Mouse (Mus musculus) left cerebral cortex, postnatal 10 days (tissue): ENCODE measurements around the gene E130114P18Rik. TPM values are rescaled to one million over a fixed set of nuclear protein-coding genes. Genes with fewer than 3 reads are reported as not detected.
A peak's percentile ranks its signal among the peaks of the same experiment; 100 is the strongest.

ENCODE experiments used
- DNase-seq, 2 experiments: peaks; one replicate each; pipeline ENCODE4 v3.0.0; 2021 to 2022; ENCODE audit warnings: low spot score in 2 of 2, mixed read lengths in 1 of 2; ENCODE audit errors: extremely low spot score in 1 of 2
- intact Hi-C: fragments of 180-260 bp; cut with DNase I; formaldehyde crosslinking; loops from one replicate; pipeline ENCODE4 v1.15.1; 2025
- total RNA-seq, 2 experiments: library from RNA; stranded (reverse); gene quantifications; 2 replicates each; pipeline ENCODE4 v1.2.3; 2021

Gene E130114P18Rik
- total RNA-seq, 2 experiments from 2014 or later: 6.1 to 6.9 TPM

DNA sequence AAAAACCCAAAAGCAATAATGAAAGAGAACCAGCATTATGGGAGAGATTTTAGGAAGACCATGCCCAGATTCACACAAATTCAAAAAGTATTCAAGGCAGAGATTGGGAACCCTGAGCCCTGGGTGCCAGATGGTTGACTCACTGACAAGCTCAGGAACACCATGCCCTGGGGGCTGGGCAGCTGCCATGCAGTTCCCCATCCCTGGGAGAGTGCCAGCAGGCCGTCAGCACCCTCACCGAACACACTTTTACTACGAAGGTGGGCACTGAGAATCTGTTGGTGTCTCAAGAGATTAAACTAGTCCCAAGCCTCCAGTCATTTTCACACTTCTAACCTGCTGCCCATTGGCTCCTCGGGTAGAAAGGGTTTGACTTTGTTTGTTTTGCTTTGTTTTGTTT lies 175.3 kb downstream of the E130114P18Rik start:
- no peak for DNase-seq
- intact Hi-C loops: no loop called here

DNA sequence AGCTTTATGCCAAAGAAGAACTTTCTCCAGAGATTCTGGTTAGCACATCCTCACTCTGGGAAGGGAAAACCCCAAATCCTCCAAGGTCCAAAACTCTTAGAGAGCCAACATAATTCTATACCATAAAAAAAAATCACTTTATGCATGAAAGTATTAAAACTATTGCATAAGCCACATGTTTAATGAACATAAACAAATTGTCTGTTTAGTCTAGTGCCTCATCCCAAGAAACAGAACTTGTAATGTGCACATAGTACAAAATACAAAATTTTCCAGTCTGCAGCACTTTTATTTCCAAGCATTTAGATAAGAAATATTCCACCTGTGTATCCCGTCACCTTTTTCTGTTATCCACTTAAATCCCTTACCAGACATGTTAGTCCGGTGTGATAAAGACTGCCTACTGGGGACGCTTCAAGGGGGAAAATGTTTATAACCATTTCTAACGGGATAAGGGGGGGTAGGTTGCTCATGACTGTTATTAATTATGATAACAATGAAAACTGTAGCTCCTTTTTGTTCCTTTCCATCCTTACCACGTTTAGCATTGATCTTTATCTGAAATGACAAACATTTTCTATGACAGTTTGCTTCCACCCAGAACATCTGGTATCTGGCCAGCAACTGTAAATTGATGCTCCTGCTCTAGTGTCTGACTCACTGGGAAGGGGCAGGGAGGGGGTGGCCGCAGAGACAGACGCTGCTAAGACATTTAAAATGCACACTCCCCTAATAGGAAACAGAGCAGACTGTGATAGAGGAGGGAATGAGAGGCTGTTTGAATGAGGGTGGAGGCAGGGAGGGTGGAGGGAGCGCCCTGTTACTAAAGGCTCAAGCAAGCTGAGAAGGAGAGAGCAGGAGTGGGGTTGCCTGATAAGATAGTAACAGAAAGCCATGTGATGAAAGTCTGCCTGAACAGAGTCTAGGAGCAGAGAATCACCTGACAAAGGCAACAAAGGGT lies 176.7 kb downstream of the E130114P18Rik start:
- no peak for DNase-seq
- intact Hi-C loops: no loop called here

DNA sequence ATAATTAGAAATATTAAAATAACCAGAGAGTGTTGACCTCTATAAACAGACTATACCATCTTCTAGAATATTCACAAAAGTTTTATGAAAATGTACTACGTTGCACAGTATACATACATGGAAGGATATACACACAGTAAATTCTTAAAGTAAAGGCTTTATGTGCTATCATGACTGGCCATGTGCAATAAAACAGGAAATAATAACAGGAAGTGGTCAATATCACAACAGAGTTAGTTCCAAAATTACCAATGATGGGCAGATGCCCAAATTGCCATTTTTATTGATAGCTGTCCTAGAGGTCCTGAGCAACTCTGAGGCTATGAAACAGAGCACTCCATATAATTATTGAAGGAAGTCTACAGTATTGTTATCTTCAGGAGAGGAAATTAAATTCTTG lies 180.4 kb downstream of the E130114P18Rik start:
- intact Hi-C loops: no loop called here
- no peak for DNase-seq

DNA sequence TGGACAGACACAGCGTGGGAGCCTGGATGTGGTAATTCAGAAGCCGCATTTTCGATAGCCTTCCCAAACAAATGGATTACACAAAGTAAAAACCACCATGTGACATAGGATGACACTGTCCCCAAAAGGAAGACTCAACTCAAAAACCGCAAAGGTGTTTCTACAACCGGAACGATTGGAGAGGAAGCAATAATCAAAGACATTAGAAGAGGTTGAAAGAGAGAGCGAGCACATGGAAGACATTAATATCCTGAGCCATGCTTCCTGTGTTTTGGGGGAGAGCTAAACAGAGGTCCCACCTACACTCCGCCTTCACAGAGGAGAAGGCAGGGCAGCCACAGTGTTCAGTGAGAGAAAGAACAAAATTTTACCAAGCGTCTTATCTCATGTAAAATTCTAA lies 181.5 kb downstream of the E130114P18Rik start:
- intact Hi-C loops: no loop called here
- DNase-seq: no peak

DNA sequence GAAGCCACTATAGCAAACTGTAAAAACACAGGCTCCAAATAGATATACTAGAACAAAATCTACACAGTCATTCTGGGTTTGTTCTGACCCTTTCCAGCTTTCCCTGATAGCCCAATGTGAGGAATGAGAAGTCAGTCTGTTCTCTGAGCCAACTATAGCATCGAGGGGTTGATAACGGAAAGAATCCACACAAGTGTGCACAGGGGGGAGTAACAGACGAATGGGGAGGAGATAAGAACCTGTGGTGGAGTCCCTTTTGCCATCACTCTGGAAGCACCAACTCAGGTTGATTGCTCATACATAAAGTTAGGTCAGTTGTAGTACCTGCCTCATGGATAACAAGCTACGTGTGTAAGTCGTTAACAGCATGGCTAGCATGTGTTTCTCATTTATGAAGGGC lies 184.0 kb downstream of the E130114P18Rik start:
- intact Hi-C loops: no loop called here

DNA sequence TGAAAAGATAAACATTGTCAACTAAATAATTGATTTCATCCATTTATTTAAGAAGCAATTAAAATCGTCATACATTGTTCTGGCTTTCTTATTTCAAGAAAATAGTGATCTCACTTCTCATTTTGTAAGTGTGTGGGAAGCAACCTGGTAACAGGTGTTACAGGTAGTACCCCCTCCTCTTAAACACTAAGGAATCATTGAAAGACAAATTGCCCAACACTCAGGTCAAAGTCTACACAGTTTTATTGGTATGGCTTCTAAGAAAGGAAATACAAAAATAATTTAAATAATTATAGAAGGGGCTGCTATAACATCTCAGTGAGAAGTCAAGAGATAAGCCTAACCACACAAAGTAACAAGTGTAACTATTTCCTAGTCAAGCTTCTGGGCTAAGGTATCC lies 188.1 kb downstream of the E130114P18Rik start:
- intact Hi-C loops: no loop called here

More for the DNA sequence above, 184.0 kb downstream of the E130114P18Rik start:
- no peak for DNase-seq

DNA sequence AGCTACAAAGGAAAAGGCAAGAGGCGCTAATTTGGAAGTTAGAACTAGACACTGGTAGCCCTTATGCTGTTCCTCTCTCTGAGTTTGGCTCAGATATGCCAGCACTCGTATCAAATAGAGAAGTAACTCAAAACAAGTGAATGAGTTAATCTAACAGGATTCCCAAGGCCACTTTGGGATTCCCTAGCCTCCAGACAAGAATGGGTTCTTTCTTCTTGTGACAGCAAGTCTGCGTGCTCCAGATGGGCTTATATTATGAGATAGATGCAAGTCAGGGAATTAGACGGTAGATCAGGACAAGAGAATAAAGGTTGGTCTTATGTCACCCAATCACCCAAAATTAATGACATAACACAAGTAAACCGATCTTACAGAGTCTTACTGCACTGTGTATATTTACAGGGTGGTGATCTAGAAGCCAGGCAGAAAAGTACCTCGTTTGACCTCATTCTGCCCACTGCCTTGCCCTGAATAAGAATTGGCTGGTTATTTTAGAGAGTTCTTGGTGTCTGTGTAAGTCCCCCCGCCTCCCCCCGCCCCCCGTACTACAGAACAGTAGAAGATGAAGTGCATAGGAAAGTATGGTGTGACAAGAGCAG lies 190.4 kb downstream of the E130114P18Rik start:
- DNase-seq: no peak
- intact Hi-C loops: no loop called here

More for the DNA sequence above, 188.1 kb downstream of the E130114P18Rik start:
- DNase-seq: no peak

DNA sequence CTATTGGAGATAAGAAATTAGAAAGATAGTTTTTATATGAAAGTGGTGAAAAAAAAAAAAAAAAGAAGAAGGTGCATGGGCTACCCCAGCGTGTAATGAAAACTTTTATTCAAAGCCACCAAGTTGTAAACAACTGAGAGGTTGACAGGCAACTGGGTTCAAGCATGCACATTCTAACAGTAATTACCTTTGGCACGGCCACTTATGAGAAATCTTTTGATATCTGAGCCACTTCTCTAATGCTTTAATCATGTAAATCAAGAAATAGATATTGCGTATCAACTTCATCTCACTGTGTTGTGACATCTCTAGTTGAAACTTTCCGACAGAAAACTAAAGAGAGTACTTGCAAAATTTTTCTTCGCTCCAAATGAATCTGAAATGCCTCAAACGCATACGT lies 192.7 kb downstream of the E130114P18Rik start:
- DNase-seq: no peak
- intact Hi-C loops: no loop called here

DNA sequence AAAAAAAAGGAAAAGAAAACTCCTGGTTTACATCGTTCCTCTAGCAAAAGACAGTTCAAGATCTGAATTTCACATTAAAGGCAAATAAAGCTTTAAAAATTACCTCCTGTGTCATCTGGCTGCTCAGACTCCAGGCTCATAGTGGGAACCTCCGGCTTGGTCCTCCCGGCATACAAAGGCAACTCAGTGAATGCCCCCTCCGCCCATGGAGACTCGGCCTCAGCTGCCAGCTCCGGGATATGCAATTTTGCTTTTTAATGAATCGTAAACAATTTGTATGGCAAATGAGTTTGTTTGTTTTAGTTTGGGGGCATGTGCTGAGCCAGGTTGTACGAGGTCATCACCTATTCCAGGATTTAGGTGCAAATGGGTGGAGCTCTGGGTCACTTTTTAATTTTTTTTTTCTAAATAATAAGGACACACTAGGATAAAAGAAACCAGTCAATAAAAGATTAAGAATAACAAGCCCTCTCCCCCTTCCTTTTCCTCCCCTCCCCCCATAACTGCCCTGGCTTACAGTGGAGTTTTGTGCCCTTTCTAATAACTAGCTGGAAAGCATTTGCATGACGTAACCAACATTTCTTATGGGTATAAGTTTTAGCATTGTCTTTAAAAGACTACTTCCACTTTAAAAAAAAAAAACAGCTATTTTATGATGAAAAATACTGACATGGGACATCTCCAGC lies 193.3 kb downstream of the E130114P18Rik start:
- DNase-seq: peak in 1 of 2 experiments; percentile 24
- intact Hi-C loops: loop anchor here (5.0 kb wide), 1 partner anchor 163 kb away; no protein-coding TSS in a partner anchor

DNA sequence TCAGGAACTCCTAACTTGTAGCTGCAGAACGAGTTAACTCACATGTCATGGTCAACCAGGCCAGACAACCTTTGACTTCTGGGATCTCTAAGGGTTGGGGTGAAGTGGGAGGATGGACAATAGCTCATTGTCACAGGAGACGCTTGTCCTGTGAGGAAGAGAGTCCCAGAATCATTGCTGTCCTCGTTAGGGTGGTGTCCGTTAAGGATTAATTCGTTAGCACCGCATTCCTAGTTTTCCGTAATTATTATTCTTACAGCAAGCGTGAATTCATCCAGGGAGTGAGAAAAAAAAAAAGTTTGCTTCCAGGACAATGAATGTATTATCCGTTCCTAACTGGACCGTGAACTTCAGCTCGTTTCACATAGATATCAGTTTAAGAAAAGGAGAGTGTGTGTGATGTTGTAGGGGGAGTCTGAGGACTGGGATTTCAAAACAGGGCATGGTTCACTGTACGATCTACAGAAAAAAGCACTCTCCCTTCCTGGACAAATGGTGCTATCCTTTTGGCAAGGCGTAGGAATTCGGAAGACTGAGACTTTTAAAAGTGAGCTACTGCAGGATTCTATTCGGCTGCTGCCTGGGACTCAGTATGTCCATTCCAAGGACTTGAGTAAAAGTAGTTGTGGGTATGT lies 195.0 kb downstream of the E130114P18Rik start:
- intact Hi-C loops: loop anchor here (5.0 kb wide), 1 partner anchor 164 kb away; no protein-coding TSS in a partner anchor
- DNase-seq: no peak

DNA sequence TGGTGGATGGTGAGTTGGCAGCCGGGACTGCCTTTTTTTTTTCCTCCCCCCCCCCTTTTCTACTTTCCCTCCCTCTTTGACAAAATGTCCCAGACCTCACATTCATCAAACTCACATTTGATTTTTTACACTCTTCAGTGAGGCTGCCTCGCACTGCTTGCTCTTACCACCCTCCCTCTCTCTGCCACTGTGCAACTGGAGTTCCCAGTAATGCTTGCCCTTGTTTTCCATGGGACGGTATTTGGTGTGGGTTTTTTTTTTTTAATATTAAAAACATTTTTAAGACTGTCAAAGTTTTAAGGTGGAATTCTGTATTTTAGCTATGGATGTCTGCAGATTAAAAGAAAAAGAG lies 195.8 kb downstream of the E130114P18Rik start:
- DNase-seq: no peak
- intact Hi-C loops: loop anchor here (5.0 kb wide), 1 partner anchor 165 kb away; no protein-coding TSS in a partner anchor

DNA sequence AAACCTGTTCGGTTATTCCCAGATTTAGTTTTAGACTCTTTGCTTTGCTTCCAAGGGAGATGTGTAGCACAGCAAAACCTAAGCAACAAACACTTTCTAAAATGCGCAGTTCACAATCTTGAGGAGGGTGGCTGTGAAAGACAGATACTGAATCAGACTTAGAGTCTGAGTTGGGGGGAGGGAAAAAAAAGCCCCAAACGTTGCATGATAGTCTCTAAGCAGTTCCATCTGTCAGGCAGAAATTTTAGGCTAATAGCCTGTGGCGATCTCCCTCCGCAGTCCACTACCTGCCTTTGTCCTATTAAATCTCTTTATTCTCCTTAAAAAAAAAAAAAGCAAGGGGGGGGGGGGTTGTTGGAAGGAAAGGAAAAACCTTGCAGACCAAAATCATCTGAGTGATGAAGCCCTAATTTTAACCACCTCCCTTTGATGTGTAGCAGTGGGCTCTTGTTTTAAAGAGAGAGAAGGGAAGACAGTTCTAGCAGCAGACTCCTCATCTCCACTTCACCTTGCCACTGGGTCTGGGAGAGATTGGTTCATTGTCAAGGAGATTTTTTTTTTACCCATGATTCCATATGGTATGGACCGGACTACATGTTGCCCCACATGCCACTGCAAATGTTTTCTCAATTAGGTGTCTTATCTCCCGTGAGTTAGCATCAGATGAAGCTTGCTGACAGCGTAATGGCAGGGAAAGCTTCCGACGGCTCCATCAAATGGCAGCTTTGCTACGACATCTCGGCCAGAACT lies 196.4 kb downstream of the E130114P18Rik start:
- DNase-seq: no peak
- intact Hi-C loops: loop anchor here (5.0 kb wide), 1 partner anchor 166 kb away; no protein-coding TSS in a partner anchor

DNA sequence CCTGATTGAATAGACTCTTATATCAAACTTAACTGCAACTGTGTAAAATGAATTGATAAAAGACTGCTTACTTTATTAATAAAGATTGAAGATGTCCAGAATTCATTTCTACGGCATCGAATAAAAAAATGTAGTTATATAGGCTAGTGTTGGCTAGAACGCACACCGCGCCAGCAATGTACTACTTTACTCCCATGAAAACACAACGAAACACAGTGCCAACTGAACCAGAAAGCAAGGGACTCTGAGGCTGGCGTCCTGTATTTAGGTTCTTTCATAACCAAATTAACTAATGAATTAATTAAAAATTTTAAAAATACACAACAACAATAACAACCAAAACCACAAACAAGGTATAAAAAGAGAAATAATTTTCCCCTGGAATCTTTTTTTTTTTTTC lies 197.0 kb downstream of the E130114P18Rik start:
- intact Hi-C loops: loop anchor here (5.0 kb wide), 1 partner anchor 166 kb away; no protein-coding TSS in a partner anchor

DNA sequence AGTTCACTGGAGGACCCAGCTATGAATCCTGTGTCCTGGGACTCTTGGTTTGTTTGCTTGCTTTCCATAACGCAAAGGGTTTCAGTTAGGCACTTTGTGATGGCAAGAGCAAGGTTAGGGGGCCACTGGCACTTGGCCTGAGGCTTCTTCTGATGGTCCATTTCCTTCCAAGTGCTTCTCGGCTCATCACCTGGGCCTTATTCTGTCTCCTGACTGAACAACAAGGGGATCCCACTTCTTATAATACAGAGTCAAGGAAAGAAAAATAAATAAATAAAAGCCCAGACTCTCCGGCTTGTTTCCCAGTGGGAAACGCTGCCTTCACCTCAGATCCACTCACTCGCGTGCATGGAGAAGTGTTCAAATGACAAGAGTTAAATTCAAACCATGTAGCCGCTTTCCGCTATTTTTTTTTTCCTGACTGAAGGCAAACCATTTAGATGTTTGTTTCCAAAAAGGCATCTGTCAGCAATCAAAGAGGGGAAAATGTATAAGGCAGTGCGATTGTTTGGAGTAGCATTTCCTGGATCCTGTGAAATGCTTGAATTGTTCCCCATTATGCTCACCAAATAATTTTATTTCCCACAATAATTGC lies 199.2 kb downstream of the E130114P18Rik start:
- intact Hi-C loops: no loop called here
- no peak for DNase-seq

More for the DNA sequence above, 197.0 kb downstream of the E130114P18Rik start:
- no peak for DNase-seq

DNA sequence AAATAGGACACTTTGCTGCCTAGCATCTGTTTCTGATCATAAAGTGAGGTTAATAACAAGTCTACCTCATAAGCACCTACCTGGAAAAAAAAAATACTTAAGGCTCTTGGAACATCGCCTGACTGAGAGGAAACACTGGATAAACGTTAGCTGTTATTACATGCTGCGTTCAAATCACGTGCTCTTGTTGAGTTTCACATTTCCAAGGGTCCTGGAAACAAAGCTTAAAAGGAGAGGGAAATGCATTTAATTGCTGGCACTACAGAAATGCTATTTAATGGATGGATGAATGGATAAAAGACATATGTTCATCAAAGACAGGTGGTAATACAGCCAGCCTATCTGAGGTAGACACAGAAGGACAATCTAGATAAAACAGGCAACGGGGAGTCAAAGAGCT lies 200.4 kb downstream of the E130114P18Rik start:
- DNase-seq: no peak
- intact Hi-C loops: no loop called here

DNA sequence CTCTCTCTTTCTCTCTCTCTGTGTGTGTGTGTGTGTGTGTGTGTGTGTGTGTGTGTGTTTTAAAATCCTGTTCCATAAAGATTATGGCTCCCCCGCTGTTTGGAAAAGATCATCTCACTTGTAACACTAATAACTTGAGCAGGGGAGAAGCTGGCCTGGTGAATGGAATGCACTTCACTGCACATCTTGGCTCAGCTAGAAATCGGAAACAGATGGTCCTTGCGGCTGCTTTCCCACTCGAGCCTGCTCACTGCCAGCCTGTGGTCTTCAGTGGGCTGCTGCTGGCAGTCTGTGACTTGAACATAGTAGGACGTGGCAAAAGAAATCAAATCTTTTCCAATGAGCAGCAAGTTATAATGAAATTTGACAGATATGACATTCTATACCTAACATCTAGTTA lies 202.4 kb downstream of the E130114P18Rik start:
- DNase-seq: peak; percentile 44 to 79
- intact Hi-C loops: no loop called here

DNA sequence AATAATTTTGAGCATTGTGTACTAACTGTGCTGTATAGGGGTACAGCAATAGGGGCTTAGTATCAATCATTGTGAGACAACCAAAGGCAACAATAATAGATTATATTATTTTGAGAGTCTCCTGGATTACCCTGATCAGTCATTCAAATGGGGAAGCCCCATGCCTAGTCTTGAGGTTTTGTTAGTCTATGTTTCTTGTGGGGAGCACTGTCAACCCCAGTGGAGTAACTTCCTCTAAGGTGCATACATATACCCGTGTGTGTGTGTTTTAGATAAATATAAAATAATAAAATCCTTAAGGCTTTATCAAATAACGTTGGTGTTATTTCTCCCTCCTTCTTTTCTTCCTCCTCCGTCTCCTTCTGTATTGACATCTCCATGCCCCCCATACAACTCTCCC lies 208.6 kb downstream of the E130114P18Rik start:
- intact Hi-C loops: loop anchor here (5.0 kb wide), 1 partner anchor 178 kb away; no protein-coding TSS in a partner anchor
- DNase-seq: no peak

DNA sequence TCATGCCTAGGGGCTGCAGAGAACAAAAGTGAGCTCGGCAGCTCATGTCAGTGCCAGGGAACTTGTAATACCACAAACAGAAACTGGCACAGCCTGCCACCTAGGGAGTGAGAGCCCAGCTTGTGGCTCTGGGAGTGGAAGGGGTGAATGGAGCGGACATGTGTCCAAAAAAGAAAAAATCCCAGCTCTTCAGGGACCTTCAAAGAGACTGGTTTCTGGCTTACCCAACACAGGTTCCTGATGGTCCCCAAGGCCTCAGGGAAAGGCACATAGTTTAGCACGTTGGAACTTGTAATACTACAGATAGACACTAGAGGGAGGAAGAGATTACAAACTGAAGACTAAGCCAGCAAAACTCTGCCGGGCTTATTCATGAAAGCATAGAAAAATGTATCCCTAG lies 213.2 kb downstream of the E130114P18Rik start:
- intact Hi-C loops: loop anchor here (5.0 kb wide), 1 partner anchor 183 kb away; no protein-coding TSS in a partner anchor
- no peak for DNase-seq
